In the genomic region with DNA sequence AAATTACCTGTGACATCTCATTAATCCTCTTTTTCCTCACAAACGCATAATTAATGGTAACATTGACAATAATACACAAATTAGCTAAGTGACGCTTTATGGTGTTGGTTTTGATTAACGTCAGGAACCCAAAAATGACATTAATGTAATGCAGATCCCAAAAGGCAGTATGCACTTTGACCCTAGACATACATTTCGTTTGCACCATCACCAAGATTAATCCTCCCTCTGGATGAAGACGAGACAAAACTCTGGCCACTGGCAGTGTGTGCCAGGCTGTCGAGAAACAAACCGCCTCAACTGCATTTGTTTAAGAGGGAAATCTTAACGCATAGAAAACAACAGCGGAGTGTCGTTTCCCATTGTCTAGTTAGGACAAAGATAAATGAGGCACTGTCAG, we compare ENCODE assay signal across 18 mouse cellular contexts.
A peak's percentile ranks its signal among the peaks of the same experiment; 100 is the strongest.
DNase-seq lines count a peak whose midpoint lies in the region; ATAC-seq lines count a peak whose summit lies in the region.
"Had no signal": no experiment of that assay in that cellular context is flagged by ENCODE, and none has a peak within 500 bp of the region (broad histone marks: within the 10 kb centered on the region; RNA-seq: fewer than 3 reads in every experiment).

No protein-coding gene starts in this region.

- H3K27me3 ChIP-seq in kidney, embryonic 16.5 days (ENCODE audit: insufficient read depth, low read length) = no peaks in the 10 kb centered on the region
- no peaks in the 10 kb centered on the region for H3K27me3 ChIP-seq in hindbrain, embryonic 16.5 days (replicated peaks; ENCODE audit: control insufficient read depth, insufficient read depth, low read length)
- H3K27me3 ChIP-seq in intestine, embryonic 15.5 days (replicated peaks) = no peaks in the 10 kb centered on the region
- H3K27me3 ChIP-seq: heart, embryonic 12.5 days; stomach, embryonic 15.5 days had no signal

- H3K9me3 ChIP-seq in kidney, embryonic 16.5 days (ENCODE audit: low read length) = no peaks in the 10 kb centered on the region
- H3K9me3 ChIP-seq in hindbrain, embryonic 16.5 days (ENCODE audit: control insufficient read depth, low read length) = no peaks in the 10 kb centered on the region
- H3K9me3 ChIP-seq in intestine, embryonic 15.5 days = no peaks in the 10 kb centered on the region
- H3K9me3 ChIP-seq: heart, embryonic 12.5 days; stomach, embryonic 15.5 days had no signal

- no peaks in the 10 kb centered on the region for H3K36me3 ChIP-seq in kidney, embryonic 16.5 days (ENCODE audit: insufficient read depth, low read length)
- no peaks in the 10 kb centered on the region for H3K36me3 ChIP-seq in hindbrain, embryonic 16.5 days (ENCODE audit: control insufficient read depth, insufficient read depth, low read length)
- H3K36me3 ChIP-seq in intestine, embryonic 15.5 days = no peaks in the 10 kb centered on the region
- H3K36me3 ChIP-seq: heart, embryonic 12.5 days; stomach, embryonic 15.5 days had no signal

- H3K4me2 ChIP-seq in kidney, embryonic 16.5 days (replicated peaks; ENCODE audit: low read depth, low read length) = peak overlapping the region; percentile 40; the same call in 1 of the 2 replicates
- H3K4me2 ChIP-seq in hindbrain, embryonic 16.5 days (ENCODE audit: low read length) = peak overlapping the region; percentile 8; the same call in 1 of the 2 replicates
- H3K4me2 ChIP-seq in intestine, embryonic 15.5 days (replicated peaks) = no peak overlapping the region
- H3K4me2 ChIP-seq: heart, embryonic 12.5 days; stomach, embryonic 15.5 days had no signal

- H3K4me1 ChIP-seq in kidney, embryonic 16.5 days (ENCODE audit: insufficient read depth, low read length) = peaks cover 31% of the 10 kb centered on the region
- no peaks in the 10 kb centered on the region for H3K4me1 ChIP-seq in hindbrain, embryonic 16.5 days (ENCODE audit: control insufficient read depth, insufficient read depth, low read depth, low read length)
- peaks cover 5% of the 10 kb centered on the region for H3K4me1 ChIP-seq in intestine, embryonic 15.5 days (replicated peaks)

- WGBS in kidney, embryonic 16.5 days = 20% methylated on average over 10 of the region's 10 CpGs
- WGBS in hindbrain, embryonic 16.5 days = 30% methylated on average over 10 of the region's 10 CpGs
- 47% methylated on average over 10 of the region's 10 CpGs for WGBS in intestine, embryonic 15.5 days

- DNase-seq in kidney, adult 9 months = no peak
- DNase-seq in embryo, embryonic 10 days (ENCODE audit: low spot score) = peak; percentile 64
- peak; percentile 54 for DNase-seq in embryo, embryonic 11 days
- no peak for DNase-seq in right cerebral cortex, postnatal 36 days (ENCODE audit: low spot score in 2 of 2)
- no peak for DNase-seq in layer of hippocampus, postnatal 25 days (ENCODE audit: extremely low spot score in 1 of 2, low spot score in 1 of 2)
- DNase-seq: cerebellum, adult 9-10 months; gastrocnemius, adult 2 months; heart, postnatal 14 days; left cerebral cortex, postnatal 4 days; liver; lung, postnatal 10 days; right cerebral cortex, postnatal 14 days; thymus, adult 2 months had no signal

- ATAC-seq in kidney, embryonic 16.5 days (ENCODE audit: low FRiP score, low TSS enrichment) = no peak
- ATAC-seq in hindbrain, embryonic 16.5 days = no peak; the same call in 1 of the 2 replicates
- no peak for ATAC-seq in intestine, embryonic 15.5 days

- H3K4me3 ChIP-seq in kidney, embryonic 16.5 days (ENCODE audit: low read length) = no peak overlapping the region
- H3K4me3 ChIP-seq in hindbrain, embryonic 16.5 days (ENCODE audit: low read length) = no peak overlapping the region
- no peak overlapping the region for H3K4me3 ChIP-seq in intestine, embryonic 15.5 days (replicated peaks)
- H3K4me3 ChIP-seq: gastrocnemius, adult 2 months; heart, embryonic 12.5 days; stomach, embryonic 15.5 days had no signal

- 0 out of 2 replicates have a peak overlapping the region, but pooled peaks have one; percentile 41 for H3K9ac ChIP-seq in kidney, embryonic 16.5 days (replicated peaks; ENCODE audit: low read length)
- no peak overlapping the region for H3K9ac ChIP-seq in hindbrain, embryonic 16.5 days (ENCODE audit: low read depth, low read length)
- no peak overlapping the region for H3K9ac ChIP-seq in intestine, embryonic 15.5 days
- H3K9ac ChIP-seq: heart, embryonic 12.5 days; stomach, embryonic 15.5 days had no signal

- H3K27ac ChIP-seq in kidney, embryonic 16.5 days (ENCODE audit: low read length) = peak overlapping the region; percentile 56
- H3K27ac ChIP-seq in hindbrain, embryonic 16.5 days (ENCODE audit: low read depth, low read length) = no peak overlapping the region
- H3K27ac ChIP-seq in intestine, embryonic 15.5 days = no peak overlapping the region
- H3K27ac ChIP-seq: gastrocnemius, adult 2 months; stomach, embryonic 15.5 days had no signal

Comparison
In these comparisons a context has a peak if more than half of its experiments do, and no peak if none do; other contexts are left out.
1. DNase-seq: peak in embryo, embryonic 10 days (single experiment) and embryo, embryonic 11 days (single experiment); none in kidney, adult 9 months (single experiment), right cerebral cortex, postnatal 36 days (0 of 2) and layer of hippocampus, postnatal 25 days (0 of 2).